Mouse (Mus musculus): ENCODE data around the gene Tbl1xr1.

The Tbl1xr1 gene

DNA sequence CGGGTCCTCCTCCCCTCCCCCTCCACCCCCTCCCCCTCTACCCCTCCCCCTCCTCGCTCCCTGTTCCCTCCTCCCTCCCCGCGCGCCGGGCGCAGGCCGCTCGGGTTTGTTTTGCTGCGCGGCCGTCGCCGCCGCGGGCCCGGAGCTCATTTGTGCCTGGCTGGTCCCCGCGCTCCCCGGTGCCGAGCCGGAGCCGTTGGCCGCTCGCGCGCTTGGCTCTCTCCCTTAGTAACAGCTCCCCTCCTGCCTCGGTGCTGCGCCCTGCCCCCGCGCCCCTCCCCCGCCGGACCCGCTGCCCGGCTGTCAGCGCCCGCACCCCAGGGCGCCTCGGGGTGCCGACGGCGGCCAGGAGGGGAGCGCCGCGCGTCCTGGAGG is at the start of gene Tbl1xr1:
Gene Tbl1xr1 (plus strand): TSS at position 92 of the 375 bp plus-strand sequence.
- peak; percentile 92 for DNase-seq (ENCODE audit: low read depth, low spot score)

DNA sequence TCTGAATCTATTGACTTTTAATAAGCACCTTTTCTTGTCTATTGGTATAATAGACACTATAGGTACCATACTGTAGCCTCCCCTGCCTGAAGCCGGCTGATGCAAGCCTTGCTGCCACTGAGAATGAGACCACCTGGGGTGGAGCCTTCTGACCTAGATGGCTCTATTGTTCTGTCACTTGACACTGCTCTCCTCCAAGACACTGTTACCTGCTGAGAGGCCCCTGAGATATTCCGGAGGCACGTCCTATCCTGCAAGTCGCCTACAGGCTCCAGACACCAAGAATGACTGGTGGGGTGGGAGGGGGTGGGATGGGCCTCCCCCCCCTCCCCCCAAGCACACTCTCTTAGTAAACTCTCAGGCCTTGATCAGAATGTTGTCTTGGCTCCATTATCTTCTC is 38.4 kb upstream of the Tbl1xr1 start:
- DNase-seq (ENCODE audit: low read depth, low spot score): no peak

DNA sequence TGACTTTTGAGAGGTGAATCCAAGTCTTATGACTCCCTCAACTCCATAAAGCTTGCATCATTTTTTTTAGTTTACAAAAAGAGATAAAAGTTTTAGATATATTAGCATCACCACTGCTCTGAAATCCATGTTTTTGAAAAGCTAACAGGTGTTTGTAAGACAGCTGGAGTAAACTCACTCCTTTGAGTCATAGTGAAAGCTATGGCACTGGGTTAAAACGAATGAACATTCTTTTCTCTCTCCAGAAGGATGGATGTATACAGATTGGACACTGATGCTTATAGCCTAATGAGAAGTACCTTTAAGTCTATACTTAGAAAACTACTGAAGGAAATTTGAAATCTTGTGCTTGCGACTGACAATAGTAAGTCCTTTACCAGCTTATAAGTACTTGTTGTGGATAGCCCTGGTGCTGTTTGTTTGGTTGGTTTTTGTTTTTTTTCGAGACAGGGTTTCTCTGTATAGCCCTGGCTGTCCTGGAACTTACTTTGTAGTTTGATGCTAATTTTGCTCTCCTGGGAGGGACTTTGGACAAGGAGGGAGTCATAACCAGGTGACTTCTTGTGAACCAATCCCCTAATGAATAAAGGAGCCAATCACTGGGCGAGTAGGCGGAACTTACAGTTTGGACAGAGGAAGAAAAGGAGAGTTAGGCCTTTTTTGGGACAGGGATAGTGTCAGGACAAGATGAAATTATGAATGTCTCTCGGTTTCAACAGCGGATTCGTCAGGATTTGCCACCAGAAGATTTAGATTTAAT is 37.2 kb upstream of the Tbl1xr1 start:
- DNase-seq (ENCODE audit: low read depth, low spot score): no peak

DNA sequence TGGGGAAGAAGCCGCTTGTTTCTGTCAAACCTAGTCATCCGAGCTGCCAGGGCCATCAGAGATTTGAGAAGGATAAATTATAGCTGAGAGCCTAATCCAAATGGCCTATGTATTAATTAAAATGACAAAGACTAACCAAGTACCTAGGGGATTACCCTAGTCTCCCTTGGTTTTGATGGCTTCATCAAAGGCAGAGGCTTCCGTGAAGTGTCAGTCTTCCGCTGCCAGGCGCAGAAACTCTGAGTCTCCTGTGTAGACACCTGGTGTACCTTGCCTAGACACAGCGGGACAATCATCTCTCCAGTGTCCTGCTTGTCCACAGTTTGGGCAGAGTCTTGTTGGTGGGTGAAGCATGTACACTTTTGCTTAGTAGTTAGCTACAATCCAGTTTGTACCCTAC is 35.8 kb upstream of the Tbl1xr1 start:
- no peak for DNase-seq (ENCODE audit: low read depth, low spot score)

DNA sequence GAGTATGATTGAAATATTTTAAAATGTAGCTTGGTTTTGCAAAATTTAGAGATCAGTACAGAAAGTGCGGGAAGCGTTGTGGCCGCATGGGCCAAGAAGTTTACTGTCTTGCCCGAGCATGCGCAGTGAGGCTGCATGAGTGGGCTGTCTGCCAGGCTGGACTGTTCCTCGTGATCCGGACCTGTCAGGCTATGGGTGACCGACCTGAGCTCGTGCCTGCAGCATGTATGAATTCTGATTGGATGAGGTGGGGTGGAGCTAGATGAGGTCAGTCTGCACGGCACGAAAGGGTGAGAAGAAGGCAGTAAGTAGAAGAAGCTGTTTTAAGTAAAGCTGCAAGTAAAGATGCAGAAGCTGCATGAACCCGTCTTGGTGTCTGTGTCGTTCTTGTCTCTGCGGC is 29.2 kb upstream of the Tbl1xr1 start:
- no peak for DNase-seq (ENCODE audit: low read depth, low spot score)

DNA sequence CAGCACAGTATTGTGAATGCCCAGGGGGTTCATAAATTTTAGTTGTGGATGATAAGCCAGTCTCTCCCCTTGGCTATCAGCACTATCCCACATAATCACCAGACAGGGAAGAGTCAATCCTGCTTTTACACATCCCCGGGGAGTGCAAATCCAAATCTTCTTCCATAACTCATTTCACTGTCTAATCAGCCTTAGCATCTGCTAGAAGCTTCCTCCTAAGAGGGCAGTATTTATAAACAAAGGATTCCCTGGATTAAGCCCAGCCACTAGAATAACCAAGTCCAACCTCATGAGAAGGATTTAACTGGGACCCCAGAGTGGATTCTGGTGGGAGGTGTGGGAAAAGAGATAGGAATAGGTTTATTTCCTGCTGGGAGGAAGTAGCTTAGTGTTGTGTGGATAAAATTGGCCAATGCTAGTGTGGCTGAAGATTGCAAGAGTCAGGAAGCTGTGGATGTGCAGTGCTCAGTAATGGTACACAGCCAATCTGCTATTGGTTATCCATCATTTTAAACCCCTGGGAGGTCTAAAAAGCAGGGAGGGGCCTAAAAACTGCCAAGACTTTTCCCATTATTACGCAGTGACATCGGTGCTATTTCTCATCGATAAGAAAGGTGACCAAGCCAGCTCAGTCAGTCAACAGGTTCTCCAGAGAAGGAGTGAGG is 19.7 kb upstream of the Tbl1xr1 start:
- no peak for DNase-seq (ENCODE audit: low read depth, low spot score)

DNA sequence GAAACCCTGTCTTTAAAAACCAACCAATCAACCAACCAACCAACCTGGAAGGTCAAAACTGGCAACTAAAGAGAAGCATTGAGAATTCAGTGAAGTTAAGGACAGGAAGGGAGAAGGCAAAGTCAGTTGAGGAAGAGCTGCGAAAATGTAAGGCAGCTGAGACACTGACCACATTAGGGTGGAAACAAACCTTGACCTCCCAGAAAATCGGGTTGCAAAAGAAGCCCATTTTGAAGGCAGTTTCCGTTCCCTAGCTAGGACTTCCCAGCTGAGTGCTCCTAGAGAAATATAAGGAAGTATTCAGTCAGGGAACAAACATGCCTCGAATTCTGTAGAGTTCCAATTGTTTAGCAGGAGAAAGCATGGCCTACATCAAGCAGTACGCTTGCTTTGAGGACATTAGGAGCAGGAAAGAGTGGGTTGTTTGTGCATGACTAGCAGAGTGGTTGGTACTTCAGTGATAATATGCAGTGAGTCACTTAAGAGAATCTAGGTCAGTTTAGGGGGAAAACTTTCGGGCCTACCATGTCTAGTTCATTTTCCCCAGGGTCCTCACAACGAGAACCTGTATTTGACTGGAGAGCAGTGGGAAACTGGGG is 18.1 kb upstream of the Tbl1xr1 start:
- no peak for DNase-seq (ENCODE audit: low read depth, low spot score)

DNA sequence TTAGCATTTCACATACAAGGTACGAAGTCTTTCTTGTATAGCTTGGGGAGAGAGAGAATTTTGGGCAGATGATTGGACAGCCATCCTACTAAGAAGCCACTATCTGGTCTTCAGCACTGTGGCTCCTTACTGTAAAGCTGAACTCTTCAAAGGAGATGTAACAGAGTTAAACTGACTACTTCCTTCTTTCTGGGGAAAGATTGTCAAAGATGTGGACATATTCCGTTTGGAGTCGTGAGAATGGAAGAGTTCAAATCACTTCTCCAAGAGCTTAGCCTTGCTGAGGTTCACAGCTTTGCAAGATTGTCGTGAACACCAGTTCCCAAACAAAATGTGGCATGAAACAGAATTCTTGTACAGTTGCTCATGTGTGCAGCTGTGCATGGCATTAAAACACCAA is 15.3 kb upstream of the Tbl1xr1 start:
- DNase-seq (ENCODE audit: low read depth, low spot score): no peak

DNA sequence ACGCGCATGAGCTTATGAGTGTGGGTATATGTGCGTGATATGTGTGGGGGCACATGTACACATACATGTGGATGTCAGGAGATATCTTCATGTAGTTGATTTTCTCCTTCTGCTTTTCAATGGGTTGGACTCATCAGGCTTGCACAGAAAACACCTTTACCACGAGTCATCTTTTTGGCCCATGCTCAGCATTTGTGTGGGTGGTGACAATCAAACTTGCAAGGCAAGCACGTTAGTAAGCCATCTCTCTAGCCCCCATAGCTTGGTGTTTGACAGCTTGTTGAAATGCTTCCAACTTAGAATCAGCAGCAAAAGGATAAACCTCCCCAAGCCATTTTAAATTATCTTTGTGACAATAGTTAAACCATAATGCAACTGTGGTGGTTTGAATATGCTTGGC is 7.8 kb upstream of the Tbl1xr1 start:
- DNase-seq (ENCODE audit: low read depth, low spot score): no peak

DNA sequence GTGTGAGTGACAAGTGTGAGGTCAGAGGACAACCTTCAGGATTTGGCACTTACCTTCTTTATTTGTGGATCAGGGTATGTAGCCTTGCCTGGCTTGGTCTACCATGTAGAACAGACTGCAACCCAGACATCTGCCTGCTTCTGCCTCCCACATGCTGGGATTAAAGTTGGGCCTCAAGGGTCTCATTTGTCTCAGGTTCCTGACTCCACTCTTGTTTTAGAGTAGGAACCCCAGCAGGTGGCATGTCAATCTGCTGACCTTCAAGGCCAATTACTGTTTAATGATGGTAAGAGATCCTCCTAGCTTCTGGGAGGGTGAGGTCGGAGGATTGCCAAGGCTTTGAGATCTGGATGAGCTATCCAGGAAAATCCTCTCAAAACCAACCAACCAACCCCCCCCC is 2.5 kb upstream of the Tbl1xr1 start:
- no peak for DNase-seq (ENCODE audit: low read depth, low spot score)

DNA sequence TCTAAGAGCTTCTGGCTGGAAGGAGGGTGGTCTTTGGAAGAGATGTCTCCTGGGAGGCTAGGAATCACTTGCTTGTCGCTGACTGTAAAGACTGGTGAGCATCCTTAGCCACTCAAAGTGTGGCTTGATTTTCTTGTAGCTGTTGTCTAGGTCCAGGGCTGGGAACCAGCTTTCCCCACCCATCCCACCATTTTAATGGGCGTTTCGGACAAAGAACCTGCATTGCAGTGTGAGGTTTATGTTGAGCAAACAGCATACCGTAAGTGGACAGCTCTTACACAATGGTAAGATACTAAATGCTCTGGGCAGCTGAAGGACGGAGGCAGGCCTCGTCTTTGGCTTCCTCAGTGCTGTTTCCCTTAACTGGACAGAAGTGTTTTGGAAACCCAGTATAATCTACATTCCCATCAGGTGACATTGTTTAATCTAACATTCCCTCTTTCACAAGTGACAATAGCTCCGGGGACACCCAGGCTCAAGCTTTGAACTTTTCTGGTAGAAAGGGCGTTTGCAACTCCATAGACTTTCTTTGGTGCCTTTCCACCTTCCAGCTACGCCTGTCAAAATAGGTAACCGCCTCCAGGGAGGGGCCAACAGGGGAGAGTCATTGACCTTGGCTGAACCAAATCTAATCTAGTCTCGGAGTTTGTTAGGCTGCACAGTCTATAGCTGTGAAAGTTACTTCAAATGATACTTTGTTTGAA is 1.7 kb upstream of the Tbl1xr1 start:
- DNase-seq (ENCODE audit: low read depth, low spot score): no peak

DNA sequence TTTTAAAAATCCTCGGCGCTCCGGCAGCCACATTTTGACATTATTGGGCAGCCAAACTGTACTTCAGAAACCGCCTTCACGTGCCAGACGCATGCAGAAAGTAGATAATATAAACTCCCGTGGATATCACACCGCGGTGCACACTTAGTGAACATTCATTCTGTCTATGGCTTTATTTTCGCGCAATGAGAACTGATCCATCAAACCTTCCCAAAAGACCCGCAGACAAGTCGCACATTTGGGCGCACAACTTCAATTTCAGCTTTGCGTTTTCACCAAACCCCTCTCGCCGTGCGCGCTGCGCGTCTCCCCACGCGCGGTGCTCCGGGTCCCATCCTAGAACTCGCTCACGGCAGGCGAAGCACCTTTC is 950 bp upstream of the Tbl1xr1 start:
- no peak for DNase-seq (ENCODE audit: low read depth, low spot score)

DNA sequence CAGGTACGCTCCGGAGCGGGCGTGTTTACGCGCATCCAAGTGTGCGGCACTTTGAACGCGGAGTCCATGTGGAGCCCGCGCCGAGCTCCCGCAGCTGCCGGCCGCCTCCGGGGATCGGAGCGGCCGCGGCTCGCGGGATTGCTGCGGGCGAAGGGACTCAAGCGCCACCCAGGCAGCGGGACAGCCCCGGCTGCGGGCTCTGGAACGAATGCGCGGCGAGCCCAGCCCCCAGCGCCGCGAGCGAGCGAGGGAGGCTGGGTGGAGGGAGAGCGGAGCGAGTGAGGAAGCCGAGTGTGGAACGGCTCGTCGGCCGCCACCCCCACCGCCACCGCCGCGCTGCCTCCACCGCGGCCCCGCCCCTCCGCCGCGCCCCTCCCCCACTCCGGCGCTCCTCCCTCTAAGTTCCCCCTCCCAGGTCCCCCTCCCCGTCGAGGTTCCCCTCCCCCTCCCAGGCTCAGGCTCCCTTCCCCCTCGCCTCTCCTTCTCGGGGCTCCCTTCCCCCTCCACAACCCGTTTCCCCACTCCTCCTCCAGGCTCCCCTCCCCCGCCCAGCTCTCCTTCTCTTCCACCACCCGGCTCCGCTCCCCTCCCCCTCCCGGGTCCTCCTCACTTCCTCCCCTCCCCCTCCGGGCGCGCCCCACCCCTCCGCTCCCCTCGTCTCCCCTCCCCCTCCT is 428 bp upstream of the Tbl1xr1 start:
- DNase-seq (ENCODE audit: low read depth, low spot score): peak; percentile 95

DNA sequence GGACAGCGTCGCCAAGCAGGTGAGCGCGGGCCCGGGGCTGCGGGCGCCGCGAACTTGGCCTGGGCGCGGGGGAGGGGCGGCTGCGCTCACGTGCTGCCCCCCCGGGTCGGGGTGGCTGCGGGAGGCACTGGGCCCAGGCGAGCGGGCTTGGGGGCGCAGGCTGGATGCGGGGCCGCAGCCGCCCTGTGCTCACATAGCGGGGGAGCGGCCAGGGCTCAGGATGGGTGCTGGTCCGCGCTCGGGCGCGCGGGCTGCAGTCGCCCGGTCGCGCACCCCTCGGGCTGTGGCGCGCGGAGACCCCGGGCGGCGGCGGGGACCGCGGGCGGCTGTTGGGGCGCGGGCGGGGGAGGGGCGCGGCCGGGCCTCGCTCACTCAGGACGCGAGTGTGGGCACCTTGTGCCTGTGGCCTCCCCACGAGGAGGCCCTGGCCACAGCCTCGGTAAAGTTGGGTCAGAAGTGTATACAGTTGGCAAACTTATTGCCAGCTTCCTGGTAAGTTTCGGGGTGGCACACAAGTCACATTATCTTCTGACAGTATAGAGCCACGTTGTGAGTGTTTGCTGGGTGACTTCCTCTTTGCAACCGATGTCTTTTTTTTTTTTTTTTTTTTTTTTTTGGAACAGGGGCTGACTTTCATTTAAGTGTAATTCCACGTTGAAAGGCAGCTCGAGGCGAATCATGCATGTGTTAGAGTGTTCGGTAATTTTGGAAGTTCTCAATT is 644 bp downstream of the Tbl1xr1 start:
- DNase-seq (ENCODE audit: low read depth, low spot score): no peak

DNA sequence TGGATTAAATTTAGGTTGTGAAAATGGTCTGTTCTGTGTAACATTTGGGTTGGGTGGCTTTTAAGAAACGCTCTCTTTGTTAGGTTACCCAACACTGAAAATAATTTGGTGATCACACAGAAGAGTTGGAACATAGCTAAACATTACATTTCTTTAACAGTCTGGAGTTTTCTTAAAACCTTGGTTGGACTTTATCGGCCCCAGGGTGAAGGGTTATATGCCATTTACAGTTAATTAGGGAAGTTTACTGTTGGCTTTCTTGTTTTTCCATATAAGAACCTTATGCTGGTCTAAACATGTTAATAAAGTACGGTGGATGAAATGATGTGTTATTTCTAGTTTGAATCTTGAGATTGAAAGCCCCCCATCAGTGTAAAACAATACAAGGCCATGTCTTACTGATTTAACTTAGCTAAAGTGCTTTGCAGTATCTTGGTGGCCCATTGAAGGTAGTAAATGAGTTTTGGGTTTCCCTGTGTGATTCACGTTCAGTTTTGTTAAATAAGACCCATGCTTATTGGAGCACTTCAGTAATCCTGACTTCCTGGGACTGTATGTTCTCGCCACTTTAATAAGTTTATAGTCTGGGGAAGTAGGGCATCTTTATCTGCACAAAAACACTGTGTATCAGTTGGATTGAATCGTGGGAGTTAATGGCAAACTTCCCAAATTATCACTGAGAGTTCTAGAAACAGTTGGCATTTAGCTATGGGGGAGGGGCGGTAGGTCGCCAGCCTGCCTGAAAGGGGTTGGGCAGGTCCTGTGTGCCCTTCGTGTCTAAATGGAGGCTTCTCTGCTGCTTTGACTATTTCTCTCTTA is 1.4 kb downstream of the Tbl1xr1 start:
- DNase-seq (ENCODE audit: low read depth, low spot score): no peak

DNA sequence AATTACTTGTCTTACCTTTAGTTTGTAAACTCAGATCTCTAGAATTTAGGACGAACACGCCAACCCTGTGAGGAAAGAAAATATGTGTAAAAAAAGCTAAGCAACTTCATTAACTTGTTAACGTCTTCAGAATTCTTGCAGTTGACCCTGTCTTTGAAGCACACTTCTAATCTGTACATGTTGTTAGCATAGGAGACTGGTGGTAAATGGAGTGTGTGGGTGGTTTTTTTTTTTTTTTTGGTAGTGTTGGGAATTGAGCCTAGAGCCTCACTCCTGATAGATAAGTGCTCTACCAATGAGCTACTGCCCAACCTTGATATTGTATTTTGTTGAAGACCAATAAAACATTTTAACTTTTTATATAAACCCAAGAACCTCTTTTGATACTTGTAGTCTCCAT is 2.1 kb downstream of the Tbl1xr1 start:
- no peak for DNase-seq (ENCODE audit: low read depth, low spot score)

DNA sequence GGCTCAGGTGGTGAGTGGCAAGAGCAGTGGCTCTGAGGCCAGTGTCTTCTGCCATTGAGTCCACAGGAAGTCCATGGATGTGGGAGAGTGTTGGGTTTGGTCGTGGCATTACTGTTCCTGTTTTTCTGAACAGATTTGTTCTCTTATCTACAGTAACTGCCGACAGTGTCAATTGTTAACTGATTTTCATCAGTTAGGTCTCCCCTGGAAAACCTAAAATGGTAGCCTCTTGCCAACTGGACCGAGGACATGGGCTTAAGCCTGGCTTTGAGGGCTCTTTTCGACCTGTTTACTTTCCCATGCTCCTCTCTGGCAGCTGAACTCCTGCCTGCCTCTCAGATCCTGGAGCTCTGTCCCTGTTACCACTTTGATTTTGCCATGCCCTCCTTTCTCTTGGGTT is 5.4 kb downstream of the Tbl1xr1 start:
- no peak for DNase-seq (ENCODE audit: low read depth, low spot score)

DNA sequence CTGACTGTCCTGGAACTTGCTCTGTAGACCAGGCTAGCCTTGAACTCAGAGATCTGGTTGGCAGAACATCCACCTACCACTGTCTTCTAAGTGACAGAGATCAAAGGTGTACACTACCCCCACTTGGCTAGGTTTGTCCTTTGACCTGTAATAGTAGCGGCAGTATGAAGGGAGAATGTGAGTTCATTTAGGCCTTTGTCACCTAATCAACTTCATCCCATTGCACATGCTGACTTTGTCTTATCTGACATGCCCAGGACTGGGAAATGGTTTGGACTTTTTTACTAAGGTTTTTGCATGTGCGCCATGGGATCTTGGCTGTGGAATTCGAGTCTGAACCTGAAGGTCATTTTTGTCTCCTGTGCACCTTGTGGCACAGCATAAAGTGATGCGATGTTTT is 6.4 kb downstream of the Tbl1xr1 start:
- DNase-seq (ENCODE audit: low read depth, low spot score): no peak

DNA sequence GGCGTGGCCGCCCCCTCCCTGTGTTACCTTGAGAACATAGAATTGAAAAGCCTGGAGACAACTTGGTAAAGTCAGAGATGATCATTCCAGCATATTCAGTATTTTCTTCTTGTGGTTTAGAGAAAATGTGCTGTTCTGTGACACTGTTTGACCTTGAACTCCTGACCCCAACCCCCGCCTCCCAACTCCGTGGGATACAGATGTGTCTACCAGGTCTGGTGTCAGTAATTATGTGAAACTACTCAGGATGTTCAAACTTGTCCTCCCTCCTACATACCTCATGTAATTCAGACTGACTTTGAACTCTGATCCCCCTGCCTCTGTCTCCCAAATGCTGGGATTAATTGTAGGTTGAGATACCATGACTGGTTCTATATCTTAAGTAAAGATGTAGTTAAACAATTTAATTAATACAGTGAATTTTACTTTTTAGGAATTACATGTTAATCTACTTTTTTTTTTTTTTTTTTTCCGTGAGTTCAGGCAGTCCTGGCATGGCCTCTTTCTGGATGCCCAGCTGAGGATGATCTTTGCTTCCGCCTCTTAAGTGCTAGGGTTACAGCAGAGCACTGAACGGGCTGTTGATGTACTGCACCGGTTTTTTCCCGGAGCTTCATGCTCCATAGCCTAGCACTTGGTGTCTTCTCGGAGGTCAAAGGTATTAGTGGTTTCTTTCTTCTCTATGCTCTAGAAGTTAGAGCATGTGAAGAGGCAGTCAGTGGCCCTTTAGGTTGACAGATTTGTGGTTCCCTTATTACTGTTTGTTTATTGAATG is 8.0 kb downstream of the Tbl1xr1 start:
- no peak for DNase-seq (ENCODE audit: low read depth, low spot score)

DNA sequence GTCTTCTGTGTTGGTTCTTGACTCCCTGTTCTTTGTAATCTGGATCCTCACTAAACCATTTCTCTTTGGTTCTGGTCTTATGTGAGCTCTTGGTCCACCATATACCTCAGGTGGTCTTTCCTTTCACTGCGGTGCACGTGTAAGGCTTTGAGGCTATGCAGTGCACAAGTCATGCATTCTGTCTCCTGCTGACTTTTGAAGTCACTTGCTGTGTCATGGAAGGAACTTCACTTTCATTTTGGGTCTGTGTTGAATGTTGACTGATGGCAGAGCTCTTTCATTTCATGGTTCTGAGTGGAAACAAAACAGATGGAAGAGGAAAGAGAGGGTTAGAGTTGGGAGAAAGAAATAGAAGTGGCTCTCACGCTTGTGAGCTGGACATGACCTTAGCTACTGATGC is 13.4 kb downstream of the Tbl1xr1 start:
- no peak for DNase-seq (ENCODE audit: low read depth, low spot score)
